Mouse (Mus musculus) small intestine, adult 2 months (tissue): ENCODE data around the gene Ybx2.

ENCODE experiments used
- CTCF ChIP-seq: fragments of 200-500 bp; IDR thresholded peaks from 2 replicates; pipeline ENCODE4 v1.5.1; 2012; ENCODE audit warnings: low read depth, mild to moderate bottlenecking, control low read depth, inconsistent platforms, low read length, moderate library complexity, mixed read lengths; ENCODE audit not compliant: insufficient replicate concordance, insufficient read length; ENCODE audit errors: extremely low read depth
- POLR2A ChIP-seq: fragments of 200-500 bp; IDR thresholded peaks from 2 replicates; pipeline ENCODE4 v1.6.1; 2012; ENCODE audit warnings: low read depth, mild to moderate bottlenecking, control low read depth, inconsistent platforms, low read length, moderate library complexity

DNA sequence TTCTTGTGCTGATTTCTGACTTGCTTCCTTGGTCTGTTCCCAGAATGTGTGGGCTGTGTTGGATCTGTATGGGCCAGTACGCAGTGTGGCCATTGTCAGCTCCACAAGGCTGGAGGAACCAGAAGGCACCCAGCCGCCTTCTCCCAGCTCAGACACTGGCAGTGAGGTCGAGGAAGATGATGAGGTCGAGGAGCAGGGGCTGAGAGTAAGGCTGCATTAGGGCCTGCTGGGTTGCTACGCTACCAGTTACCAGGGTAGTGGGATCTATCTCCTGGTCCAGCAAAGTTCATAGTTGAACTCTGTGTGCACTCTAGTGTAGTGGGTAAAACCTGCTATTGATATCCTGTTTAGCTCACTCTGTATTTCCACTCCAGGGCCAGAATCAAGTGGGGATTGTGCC, 26.4 kb upstream of the Ybx2 start:
- TF ChIP-seq POLR2A (no peak), CTCF (no peak)
